Mouse (Mus musculus) limb, embryonic 10.5 days (tissue): ENCODE measurements around the gene Vamp3. TPM values are rescaled to one million over a fixed set of nuclear protein-coding genes. Genes with fewer than 3 reads are reported as not detected.

ENCODE experiments used
- DNase-seq: peaks from one replicate; pipeline ENCODE4 v3.0.0-alpha.2; 2017; ENCODE audit warnings: low spot score
- H3K27ac ChIP-seq: fragments of 300-500 bp; sonication (generic); 2 replicates; pipeline ENCODE4 v1.5.1; 2016; ENCODE audit warnings: mild to moderate bottlenecking
- H3K27me3 ChIP-seq: fragments of 300-500 bp; sonication (generic); 2 replicates; pipeline ENCODE4 v1.6.1; 2016; ENCODE audit warnings: low read depth, mild to moderate bottlenecking; ENCODE audit not compliant: poor library complexity, severe bottlenecking
- H3K36me3 ChIP-seq: fragments of 300-500 bp; sonication (generic); 2 replicates; pipeline ENCODE4 v1.6.1; 2016; ENCODE audit warnings: mild to moderate bottlenecking, moderate library complexity
- H3K4me1 ChIP-seq: fragments of 300-500 bp; sonication (generic); 2 replicates; pipeline ENCODE4 v1.6.1; 2016
- H3K4me3 ChIP-seq: fragments of 300-500 bp; sonication (generic); 2 replicates; pipeline ENCODE4 v1.5.1; 2016; ENCODE audit warnings: mild to moderate bottlenecking, moderate library complexity
- H3K9me3 ChIP-seq: fragments of 300-500 bp; sonication (generic); replicated peaks from 2 replicates; pipeline ENCODE4 v1.6.1; 2016; ENCODE audit warnings: mild to moderate bottlenecking
- WGBS: fragments of 180-500 bp; shearing (Covaris S2); methylation state at CpG from one replicate; pipeline ENCODE4 v1.1.7; 2016; 5-methylcytosine and 5-hydroxymethylcytosine counted together
- polyA plus RNA-seq: library from polyadenylated mRNA; unstranded; fragments of >200 nt; fragmentation: Nextera tagmentation; extraction: Ambion mirVana; gene quantifications from 2 replicates; pipeline ENCODE4 v1.2.1, GENCODE M21; 2016

Vamp3 gene
- 113 and 116 TPM in 2 replicates for polyA plus RNA-seq

DNA sequence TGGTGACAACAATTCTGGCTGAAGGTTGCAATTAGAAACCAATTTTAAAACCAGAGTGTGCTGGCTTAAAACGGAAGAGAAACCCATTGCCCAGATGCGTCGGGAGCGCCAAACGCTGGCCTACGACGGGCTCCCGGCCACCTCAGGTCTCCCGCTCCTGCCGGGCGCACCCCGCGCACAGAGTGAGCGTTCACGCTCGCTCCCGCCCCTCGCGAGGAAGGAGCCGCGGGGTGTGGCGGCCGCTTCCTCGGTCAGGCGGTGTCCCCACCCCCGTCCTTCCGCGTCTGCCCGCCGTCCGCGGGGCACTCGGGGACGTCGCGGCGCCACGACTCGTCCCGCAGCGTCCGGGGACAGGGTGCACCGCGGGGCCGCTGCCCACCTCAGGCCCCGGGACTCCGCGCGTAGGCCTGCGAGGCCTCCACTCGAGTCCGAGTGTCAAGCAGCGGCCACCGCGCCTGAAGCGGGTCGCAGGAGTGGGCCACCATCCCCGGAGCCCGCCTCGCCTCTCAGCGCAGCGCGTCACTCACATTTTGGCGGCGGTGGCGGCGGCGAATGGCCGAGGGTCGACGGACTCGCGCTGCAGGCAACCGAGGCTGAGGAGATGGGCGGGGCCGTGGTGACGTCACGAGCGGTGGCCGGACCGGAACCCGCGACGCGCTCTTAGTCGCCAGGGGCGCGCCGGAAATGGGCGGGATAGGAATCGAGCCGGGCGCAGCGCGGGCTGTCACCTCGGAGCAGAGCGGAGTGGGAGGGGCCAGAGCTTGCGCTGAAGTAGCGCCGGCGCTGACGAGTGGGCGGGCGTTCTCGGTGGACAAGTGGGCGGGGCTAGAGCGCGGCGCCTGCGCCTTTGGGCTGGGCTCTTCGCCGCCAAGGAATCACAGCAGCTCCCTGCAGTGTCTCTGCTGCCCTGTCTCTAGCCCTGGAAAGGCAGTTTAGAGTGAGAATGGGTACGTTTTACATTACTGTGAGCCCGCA lies at the start of gene Vamp3:
Vamp3 (minus strand) TSS at position 617 of the 975 bp plus-strand sequence.
- WGBS, result under 1% methylated on average over 114 of the region's 114 CpGs
- Histone ChIP-seq H3K4me3 (peak within 1 kb of the TSS; percentile 96), H3K36me3 (peaks cover 31% of the 10 kb centered on the region)

DNA sequence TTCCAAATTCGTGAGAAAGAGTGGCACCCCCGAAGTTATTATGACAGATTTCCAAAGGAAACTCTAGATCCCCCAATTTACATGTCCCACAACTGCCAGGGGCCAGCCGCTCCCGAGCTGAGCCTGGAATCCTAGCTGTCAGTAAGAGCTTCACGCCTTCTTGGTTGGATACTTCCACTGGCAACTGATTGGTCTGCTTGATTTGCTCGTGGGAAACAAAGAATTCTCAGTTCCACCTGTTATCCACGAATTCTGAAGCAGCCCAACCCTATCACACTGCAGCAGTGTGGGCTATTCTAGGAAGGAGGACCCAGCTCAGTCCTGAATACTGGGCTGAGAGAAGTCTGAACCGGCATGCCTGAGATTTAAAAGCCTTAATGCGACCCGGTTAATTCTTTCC lies 48.7 kb upstream of the Vamp3 start:
- DNase-seq, result no peak
- no peaks in the 10 kb centered on the region; the same call in 1 of the 2 replicates for H3K9me3 ChIP-seq
- peaks cover 4% of the 10 kb centered on the region; the same call in 1 of the 2 replicates for H3K36me3 ChIP-seq
- peaks cover 58% of the 10 kb centered on the region for H3K27me3 ChIP-seq
- no peak overlapping the region for H3K4me3 ChIP-seq
- H3K27ac ChIP-seq, result no peak overlapping the region
- 48% methylated on average over 10 of the region's 10 CpGs for WGBS
- H3K4me1 ChIP-seq, result peaks cover 19% of the 10 kb centered on the region

More for the DNA sequence above, at the start of gene Vamp3:
- H3K9me3 ChIP-seq, result no peaks in the 10 kb centered on the region
- peak; percentile 100 for DNase-seq
- peak within 1 kb of the TSS; percentile 95 for H3K27ac ChIP-seq
- no peaks in the 10 kb centered on the region for H3K27me3 ChIP-seq
- H3K4me1 ChIP-seq, result peaks cover 10% of the 10 kb centered on the region

DNA sequence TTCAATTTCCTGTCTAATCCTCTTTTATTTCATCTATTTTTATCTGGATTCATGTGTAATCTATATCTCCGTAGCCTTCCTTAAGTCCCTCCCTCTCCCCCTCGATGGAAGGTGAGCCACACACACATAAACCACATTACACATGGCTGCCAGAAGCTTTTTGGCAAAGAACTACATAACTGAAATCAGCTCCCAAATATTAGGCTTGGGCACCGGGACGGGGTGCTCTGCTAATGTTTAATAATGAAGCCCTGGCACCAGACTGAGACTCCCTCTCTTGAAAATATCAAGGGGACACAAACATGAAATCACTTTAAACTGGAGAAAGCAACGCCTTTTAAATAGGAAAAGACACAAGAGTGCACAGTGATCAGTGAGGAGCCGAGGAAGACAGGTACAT lies 48.1 kb upstream of the Vamp3 start:
- no peaks in the 10 kb centered on the region; the same call in 1 of the 2 replicates for H3K9me3 ChIP-seq
- 85% methylated on average over 6 of the region's 6 CpGs for WGBS
- H3K4me3 ChIP-seq, result no peak overlapping the region
- peaks cover 4% of the 10 kb centered on the region; the same call in 1 of the 2 replicates for H3K36me3 ChIP-seq
- no peak overlapping the region for H3K27ac ChIP-seq
- H3K4me1 ChIP-seq, result peaks cover 19% of the 10 kb centered on the region
- peaks cover 52% of the 10 kb centered on the region for H3K27me3 ChIP-seq
- no peak for DNase-seq

DNA sequence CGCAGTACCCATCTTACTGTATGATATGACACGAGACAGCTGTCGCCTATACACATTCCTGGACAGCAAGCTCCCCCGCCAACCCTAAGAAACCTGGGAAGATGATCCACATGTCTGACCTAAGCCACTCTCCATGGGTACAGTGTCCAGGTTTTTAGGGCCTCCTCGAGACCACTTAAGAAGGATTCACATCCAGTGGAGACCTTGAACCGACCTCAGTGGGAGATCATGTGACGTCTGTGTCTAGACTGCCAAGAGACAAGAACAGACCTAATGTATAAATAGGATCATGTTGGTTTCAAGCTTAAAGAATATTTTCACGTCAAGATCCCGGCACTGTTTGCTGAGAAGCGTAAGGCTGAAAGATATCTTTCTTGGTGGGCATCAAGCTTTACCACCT lies 46.4 kb upstream of the Vamp3 start:
- peaks cover 18% of the 10 kb centered on the region for H3K4me1 ChIP-seq
- 91% methylated on average over 10 of the region's 10 CpGs for WGBS
- H3K27me3 ChIP-seq, result peaks cover 35% of the 10 kb centered on the region

DNA sequence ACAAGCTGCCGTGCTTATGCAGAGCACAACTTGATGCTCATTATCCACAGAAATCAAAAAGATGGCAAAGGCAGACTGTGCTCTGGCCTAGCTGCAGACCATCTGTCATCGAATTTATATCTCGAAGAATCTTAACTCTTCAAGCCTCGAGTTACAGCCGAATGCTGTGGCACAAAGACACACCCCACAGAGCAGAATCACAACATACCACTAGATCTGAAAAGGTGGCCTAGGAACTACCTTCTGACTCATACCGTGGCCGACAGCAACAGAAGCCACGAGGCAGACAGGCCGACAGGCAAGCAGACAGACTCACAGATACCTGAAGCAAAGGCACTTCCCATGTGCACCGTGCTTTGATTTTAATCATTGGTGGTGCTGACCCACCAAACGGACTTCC lies 45.9 kb upstream of the Vamp3 start:
- peaks cover 14% of the 10 kb centered on the region for H3K4me1 ChIP-seq
- no peak overlapping the region for H3K27ac ChIP-seq
- H3K27me3 ChIP-seq, result peaks cover 30% of the 10 kb centered on the region
- no peak for DNase-seq
- 89% methylated on average over 11 of the region's 11 CpGs for WGBS
- no peak overlapping the region for H3K4me3 ChIP-seq
- H3K36me3 ChIP-seq, result peaks cover 4% of the 10 kb centered on the region; the same call in 1 of the 2 replicates
- H3K9me3 ChIP-seq, result no peaks in the 10 kb centered on the region; the same call in 1 of the 2 replicates

More for the DNA sequence above, 46.4 kb upstream of the Vamp3 start:
- H3K36me3 ChIP-seq, result peaks cover 4% of the 10 kb centered on the region; the same call in 1 of the 2 replicates
- no peaks in the 10 kb centered on the region; the same call in 1 of the 2 replicates for H3K9me3 ChIP-seq
- no peak overlapping the region for H3K27ac ChIP-seq
- no peak for DNase-seq
- H3K4me3 ChIP-seq, result no peak overlapping the region

DNA sequence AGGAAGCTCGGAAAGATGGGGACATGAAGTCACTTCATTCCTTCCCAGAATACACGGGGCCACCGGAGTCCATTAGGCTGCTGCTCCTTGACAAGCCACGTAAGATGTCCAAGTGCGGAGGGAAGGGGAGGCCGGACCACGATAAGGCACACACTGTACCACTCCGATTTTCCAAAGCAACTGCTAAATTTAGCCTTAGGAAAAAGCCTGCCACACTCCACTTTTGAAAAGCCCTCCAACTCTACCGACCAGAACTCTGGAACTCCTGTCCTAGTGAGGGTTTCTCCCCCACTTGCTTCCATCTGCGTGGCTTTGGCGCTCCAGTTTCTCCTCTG lies 39.3 kb upstream of the Vamp3 start:
- H3K4me1 ChIP-seq, result no peaks in the 10 kb centered on the region
- 94% methylated on average over 11 of the region's 11 CpGs for WGBS
- no peak overlapping the region for H3K27ac ChIP-seq
- H3K4me3 ChIP-seq, result no peak overlapping the region
- peaks cover 6% of the 10 kb centered on the region; the same call in 1 of the 2 replicates for H3K36me3 ChIP-seq
- H3K9me3 ChIP-seq, result no peaks in the 10 kb centered on the region; the same call in 1 of the 2 replicates
- no peak for DNase-seq
- H3K27me3 ChIP-seq, result no peaks in the 10 kb centered on the region

DNA sequence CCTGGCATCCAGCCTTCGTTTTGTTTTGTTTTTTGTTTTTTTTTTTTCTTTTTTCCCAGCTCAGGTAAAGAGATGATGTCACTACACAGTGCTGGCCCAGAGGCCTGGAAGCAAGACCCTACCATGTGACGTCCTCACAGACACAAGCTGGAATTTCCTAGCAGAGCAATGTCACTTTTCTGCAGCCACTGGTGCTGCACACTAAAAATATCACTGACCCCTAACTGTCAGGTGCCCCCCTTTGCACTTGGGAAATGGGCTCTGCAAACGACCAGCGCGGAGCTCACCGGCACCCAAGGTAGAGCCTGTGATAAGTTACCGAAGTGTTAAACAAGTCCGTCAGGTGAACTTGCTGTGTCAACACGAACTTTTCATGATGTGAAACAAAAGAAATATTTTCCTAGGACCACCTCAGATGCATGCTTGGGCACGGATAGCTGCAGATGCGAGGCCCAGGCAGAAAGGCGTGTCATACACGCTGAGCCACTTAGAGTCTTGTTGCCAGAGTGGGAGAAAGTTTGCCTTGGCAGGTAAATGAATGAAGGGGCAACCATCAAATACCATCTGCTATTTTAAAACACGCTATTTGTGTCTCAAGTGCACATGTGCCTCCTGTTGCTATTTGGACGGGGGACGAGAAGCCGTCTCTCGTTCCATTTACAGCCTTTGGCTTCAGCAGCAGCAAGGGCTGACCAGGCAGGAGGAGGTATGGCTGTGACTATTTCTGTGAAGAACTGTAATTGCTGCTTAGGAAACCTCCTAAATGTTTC lies 38.8 kb upstream of the Vamp3 start:
- Histone ChIP-seq H3K4me3 (no peak overlapping the region), H3K36me3 (peaks cover 3% of the 10 kb centered on the region; the same call in 1 of the 2 replicates), H3K9me3 (no peaks in the 10 kb centered on the region; the same call in 1 of the 2 replicates), H3K27me3 (no peaks in the 10 kb centered on the region), H3K27ac (no peak overlapping the region), H3K4me1 (no peaks in the 10 kb centered on the region)
- 91% methylated on average over 18 of the region's 18 CpGs for WGBS
- no peak for DNase-seq

DNA sequence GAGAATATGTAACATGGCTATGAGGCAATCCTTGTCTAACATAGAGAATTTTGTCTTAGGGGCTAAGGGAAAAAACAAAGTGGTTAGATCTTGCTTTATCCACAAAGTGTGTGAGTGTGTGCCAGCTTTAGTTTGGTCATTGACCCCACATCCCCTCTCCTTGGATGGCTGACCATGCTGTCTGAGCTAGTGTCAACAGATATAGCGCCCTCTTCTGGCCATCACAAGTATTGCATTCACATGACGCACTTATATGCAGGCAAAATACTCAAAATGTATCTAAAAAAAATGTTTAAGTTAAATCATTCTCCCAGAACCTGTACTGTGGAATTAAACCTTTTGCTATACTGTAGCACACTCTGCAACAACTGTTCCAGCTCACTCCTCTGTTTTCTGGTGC lies 37.4 kb upstream of the Vamp3 start:
- H3K27ac ChIP-seq, result no peak overlapping the region
- peaks cover 6% of the 10 kb centered on the region; the same call in 1 of the 2 replicates for H3K4me1 ChIP-seq
- WGBS, result 40% methylated on average over 2 of the region's 2 CpGs

DNA sequence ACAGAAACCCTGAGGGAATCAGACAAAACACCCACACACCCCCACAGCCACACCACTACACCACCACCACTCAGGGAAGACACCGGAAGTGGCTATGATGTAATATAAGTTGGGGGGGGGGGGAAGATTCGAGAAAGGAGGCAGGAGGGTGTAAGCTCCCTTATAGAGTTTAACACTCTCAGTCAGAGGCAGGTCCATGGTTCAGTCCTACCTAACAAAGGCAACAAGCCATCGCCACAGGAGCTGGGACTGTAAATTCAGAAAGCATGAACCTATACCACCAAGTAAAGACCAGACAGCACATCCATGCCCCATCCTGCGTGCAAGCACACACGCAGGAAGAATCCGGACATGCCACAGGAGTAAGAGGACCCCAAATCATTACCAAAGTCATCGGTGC lies 31.5 kb upstream of the Vamp3 start, which contains the start of gene Gm13090:
Gm13090 (plus strand) TSS at position 301 of the 400 bp plus-strand sequence.
- Histone ChIP-seq H3K27me3 (no peaks in the 10 kb centered on the region), H3K9me3 (no peaks in the 10 kb centered on the region), H3K4me1 (peaks cover 6% of the 10 kb centered on the region; the same call in 1 of the 2 replicates), H3K36me3 (peaks cover 30% of the 10 kb centered on the region), H3K27ac (no peak within 1 kb of the TSS; the same call in 1 of the 2 replicates), H3K4me3 (no peak within 1 kb of the TSS)
- WGBS, result 93% methylated on average over 7 of the region's 7 CpGs
- no peak for DNase-seq

More for the DNA sequence above, 37.4 kb upstream of the Vamp3 start:
- no peak for DNase-seq
- H3K4me3 ChIP-seq, result no peak overlapping the region
- H3K36me3 ChIP-seq, result 0 out of 2 replicates have a peak, but pooled peaks cover 2% of the 10 kb centered on the region
- no peaks in the 10 kb centered on the region for H3K27me3 ChIP-seq
- H3K9me3 ChIP-seq, result no peaks in the 10 kb centered on the region

DNA sequence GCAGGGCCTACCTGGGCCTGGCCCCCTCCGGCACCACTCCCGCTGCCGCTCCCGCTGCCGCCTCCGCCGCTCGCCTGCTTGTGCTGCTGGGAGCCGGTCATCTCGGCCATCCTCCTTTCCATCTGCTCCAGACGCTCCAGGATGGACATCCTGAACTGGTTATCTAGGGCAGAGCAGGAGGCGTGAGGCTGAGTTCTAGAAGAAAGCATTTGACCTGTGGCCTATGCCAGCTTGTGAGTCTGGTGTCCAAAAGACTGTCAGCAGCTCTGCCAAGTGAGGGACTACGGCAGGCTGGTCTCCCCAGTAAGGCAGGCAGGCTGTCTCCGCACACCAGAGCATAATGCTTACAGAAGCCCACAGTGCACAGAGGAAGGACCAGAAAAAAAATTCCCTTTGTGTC lies 31.1 kb upstream of the Vamp3 start:
- no peaks in the 10 kb centered on the region for H3K9me3 ChIP-seq
- peaks cover 30% of the 10 kb centered on the region for H3K36me3 ChIP-seq
- no peak for DNase-seq
- no peak overlapping the region for H3K4me3 ChIP-seq
- H3K4me1 ChIP-seq, result peaks cover 6% of the 10 kb centered on the region; the same call in 1 of the 2 replicates
- H3K27ac ChIP-seq, result no peak overlapping the region; the same call in 1 of the 2 replicates
- WGBS, result 90% methylated on average over 14 of the region's 14 CpGs
- no peaks in the 10 kb centered on the region for H3K27me3 ChIP-seq

DNA sequence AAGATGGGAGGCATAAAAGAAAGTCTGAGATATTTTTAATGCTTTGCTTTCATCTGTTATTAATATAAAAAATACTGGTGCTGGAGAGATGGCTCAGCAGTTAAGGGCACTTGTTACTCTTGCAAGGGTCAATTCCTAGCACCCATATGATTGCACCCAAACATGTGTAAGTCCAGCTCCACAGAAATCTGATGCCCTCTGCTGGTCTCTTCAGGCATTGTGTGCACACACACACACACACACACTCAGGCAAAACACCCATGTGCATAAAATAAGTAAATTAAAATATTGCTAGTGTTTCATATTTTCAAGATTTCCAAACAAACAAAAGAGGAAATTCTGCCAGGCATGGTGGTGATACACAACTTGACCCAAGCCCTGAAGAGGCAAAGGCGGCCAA lies 29.6 kb upstream of the Vamp3 start:
- Histone ChIP-seq H3K27ac (no peak overlapping the region), H3K9me3 (no peaks in the 10 kb centered on the region), H3K4me1 (peaks cover 6% of the 10 kb centered on the region; the same call in 1 of the 2 replicates), H3K36me3 (peaks cover 44% of the 10 kb centered on the region), H3K27me3 (no peaks in the 10 kb centered on the region), H3K4me3 (no peak overlapping the region)
- WGBS, result 100% methylated on average over 1 of the region's 1 CpGs
- DNase-seq, result no peak

DNA sequence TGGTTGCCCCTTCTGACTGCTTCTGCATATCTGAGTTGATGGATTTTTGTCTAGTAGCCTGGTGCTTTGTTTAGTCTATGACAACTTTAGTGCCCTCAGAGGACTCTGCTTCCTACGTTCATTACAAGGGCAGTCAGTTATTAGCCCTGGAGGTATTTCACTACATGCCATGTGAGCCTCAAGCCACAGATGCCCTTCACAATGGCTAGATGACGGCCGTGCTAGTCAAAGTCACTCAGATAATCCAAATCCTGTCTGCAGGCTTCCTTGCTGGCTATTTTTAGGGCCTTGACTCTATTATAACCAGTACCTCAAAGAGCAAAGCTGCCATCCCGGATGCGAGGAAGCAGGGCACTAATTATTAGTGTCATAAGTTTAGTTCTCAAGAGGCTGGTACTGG lies 25.3 kb upstream of the Vamp3 start:
- Histone ChIP-seq H3K4me3 (no peak overlapping the region), H3K9me3 (no peaks in the 10 kb centered on the region), H3K27me3 (no peaks in the 10 kb centered on the region), H3K27ac (no peak overlapping the region), H3K36me3 (peaks cover 57% of the 10 kb centered on the region), H3K4me1 (no peaks in the 10 kb centered on the region)
- WGBS, result 81% methylated on average over 5 of the region's 5 CpGs
- no peak for DNase-seq
